Mouse (Mus musculus) neural tube, postnatal 0 days (tissue): ENCODE results near the gene Pklr. TPM values are rescaled to one million over a fixed set of nuclear protein-coding genes. Genes with fewer than 3 reads are reported as not detected.

Experiments used
- polyA plus RNA-seq: library from polyadenylated mRNA; unstranded; fragments of >200 nt; fragmentation: Nextera tagmentation; extraction: Ambion mirVana; gene quantifications from 2 replicates; pipeline ENCODE4 v1.2.1, GENCODE M21; 2015

The Pklr gene
- 0.05 and 0.23 TPM in 2 replicates for polyA plus RNA-seq

DNA sequence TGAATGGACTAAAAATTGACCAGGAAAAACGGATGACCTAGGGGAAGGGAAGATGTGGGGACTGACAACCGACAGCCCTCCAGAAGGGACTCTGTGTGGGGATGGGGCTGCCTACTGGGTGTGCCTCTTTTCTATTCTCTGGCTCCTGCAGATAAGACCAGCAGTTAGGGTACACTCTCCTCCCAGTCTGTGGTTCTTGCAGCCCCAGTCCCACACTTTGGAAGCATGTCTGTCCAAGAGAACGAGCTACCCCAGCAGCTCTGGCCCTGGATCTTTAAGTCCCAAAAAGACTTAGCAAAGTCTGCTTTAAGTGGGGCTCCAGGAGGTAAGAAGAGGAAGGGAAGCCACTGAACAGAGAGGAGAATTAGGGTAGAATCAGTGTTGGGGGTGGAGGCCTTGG is at the start of gene Pklr:
Pklr (plus strand) TSS at position 185 of the 400 bp plus-strand sequence.

GRCm38 (mm10) chr3:89093175-89093574 is 42.8 kb upstream of the Pklr start, which contains the start of gene Rusc1:
Gene Rusc1, minus strand, starts transcription at chr3:89093311.

GRCm38 (mm10) chr3:89100811-89101210 is 35.1 kb upstream of the Pklr start, which contains the start of gene Gm43738:
Gene Gm43738, minus strand, starts transcription at chr3:89101099.

DNA sequence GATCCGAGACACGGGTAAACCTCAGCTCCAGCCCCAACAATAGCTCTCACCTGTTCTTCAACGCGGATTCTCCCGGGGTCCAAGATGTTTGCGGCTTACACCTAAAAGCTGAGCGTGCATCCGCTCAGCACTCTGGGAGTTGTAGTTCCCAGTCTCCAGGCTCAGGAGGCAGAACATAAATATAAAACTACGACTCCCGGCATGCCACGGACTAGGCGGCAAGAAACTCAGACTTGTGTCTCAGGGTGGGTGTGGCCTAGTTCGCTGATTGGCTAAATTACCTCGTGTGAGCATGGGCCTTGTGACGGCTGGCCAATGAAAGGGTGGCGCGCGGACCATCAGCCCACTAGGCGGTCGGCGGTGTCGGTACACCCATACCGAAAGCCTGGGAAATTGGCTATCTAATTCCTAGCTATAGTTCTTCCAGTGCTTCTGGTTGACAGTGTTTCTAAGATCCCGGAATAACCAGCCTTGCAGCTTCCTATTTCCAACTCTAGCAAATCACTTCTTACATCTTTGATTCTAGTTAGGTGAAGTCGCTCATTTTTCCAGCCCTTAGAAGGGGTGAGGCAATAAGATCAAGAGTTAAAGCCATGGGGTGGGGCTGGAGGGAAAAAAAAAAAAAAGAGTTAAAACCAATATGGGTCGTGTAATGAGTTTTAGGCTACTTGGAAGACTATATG is 34.0 kb upstream of the Pklr start, which contains the start of gene Fdps:
Fdps (minus strand) TSS at position 148 of the 683 bp plus-strand sequence.

GRCm38 (mm10) chr3:89159616-89160344 is 23.8 kb downstream of the Pklr start, which contains the start of gene Hcn3:
Gene Hcn3, minus strand, starts transcription at chr3:89160196.

GRCm38 (mm10) chr3:89164506-89165267 is 28.7 kb downstream of the Pklr start, which contains the start of gene Clk2:
Gene Clk2, plus strand, starts transcription at chr3:89164795.

DNA sequence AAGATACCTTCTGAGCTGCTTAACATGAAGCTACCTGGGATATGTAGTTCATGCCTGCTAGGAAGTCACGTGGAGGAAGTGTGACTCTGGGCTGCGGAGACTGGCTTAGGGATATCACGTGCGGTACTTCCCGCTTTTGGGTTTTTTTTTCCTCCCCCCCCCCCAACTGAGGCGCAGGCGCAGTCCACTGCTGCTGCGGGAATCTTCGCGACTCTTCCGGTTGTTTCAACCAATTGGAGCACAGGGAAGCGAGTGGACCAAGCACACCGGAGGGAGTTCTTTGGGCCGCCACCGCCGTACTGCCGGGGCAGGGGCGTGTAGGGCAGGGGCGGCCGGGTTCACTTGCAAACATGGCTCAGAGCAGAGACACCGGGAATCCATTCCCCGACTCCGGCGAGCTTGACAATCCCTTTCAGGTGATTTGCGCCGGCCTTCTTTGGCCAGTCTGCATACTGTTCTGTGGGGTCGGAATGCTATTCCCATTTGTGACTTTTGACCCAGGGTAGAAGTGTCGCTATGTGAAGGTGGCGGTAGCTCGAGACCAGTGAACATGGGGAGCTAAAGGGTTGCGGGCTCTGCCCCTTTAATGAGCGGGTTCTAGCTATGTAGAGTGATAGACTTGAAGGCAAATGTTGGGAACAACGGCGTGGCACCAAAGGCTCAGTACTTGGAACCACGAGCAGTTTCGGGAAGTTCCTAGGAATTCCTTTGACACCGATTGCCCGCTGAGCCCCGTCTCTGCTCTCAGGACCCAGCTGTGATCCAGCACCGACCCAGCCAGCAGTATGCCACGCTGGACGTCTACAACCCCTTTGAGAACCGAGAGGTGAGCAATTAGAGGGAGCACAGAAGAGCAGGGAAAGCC is 41.5 kb downstream of the Pklr start, which contains the start of gene Scamp3:
Scamp3 (plus strand) TSS at position 232 of the 865 bp plus-strand sequence.

DNA sequence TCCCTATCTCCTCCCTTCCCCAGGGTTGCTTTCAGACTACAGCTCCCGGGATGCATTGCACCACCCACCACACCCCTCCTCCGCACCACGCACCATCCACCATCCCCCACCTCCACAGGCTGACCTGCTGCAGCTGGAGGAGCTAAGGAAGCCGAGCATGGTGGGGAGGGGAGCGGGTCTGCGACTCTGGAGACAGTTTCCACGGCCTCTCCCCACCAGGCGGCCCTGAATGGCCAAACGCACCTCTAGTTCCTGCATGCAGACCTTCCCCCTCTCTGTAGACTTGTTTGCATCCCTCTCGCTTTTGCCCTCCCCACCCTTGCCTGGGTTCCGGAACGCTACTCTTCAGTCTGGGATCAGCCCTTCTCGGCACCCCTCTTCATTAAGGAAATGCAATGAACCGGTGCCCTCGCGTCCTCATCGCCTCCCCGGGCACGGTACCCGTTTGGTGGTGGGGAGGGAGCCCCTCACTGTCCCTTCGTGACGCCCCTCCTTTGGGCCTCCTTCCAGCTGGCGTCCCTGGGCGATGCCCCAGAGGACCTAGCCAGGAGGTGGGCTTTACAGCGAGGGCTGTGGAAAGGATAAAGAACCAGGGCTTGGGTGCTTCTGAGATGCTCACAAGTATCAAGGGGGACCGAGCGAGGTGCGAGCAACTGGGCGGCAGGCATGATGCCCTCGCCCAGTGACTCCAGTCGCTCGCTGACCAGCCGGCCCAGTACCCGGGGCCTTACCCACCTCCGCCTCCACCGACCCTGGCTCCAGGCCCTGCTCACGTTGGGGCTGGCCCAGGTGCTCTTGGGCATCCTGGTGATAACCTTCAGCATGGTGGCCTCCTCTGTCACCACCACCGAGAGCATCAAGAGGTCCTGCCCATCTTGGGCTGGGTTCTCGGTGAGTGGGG is 47.4 kb downstream of the Pklr start, which contains the start of gene Fam189b:
Fam189b (plus strand) TSS at position 86 of the 901 bp plus-strand sequence.

Other genes with a start within 250 kb of the Pklr start
- 45.5 and 51.9 TPM in 2 replicates for gene Msto1, start 222.1 kb upstream of the Pklr start, polyA plus RNA-seq
- 15.8 and 17.1 TPM in 2 replicates for gene Ash1l, start 185.5 kb upstream of the Pklr start, polyA plus RNA-seq
- 118 and 128 TPM in 2 replicates for gene Dap3, start 185.0 kb upstream of the Pklr start, polyA plus RNA-seq
- 99.3 and 116 TPM in 2 replicates for gene Rusc1, start 42.8 kb upstream of the Pklr start, polyA plus RNA-seq
- not detected in 2 replicates for gene Gm43738, start 35.0 kb upstream of the Pklr start, polyA plus RNA-seq
- gene Fdps, start 34.2 kb upstream of the Pklr start, polyA plus RNA-seq: 365 and 386 TPM in 2 replicates
- 33.7 and 44.1 TPM in 2 replicates for gene Hcn3, start 24.1 kb downstream of the Pklr start, polyA plus RNA-seq
- gene Clk2, start 28.7 kb downstream of the Pklr start, polyA plus RNA-seq: 18.0 and 20.4 TPM in 2 replicates
- gene Scamp3, start 41.3 kb downstream of the Pklr start, polyA plus RNA-seq: 157 and 167 TPM in 2 replicates
- 32.2 and 35.7 TPM in 2 replicates for gene Fam189b, start 47.0 kb downstream of the Pklr start, polyA plus RNA-seq
- gene Gba, start 66.8 kb downstream of the Pklr start, polyA plus RNA-seq: 44.1 and 48.5 TPM in 2 replicates
- gene Thbs3, start 79.0 kb downstream of the Pklr start, polyA plus RNA-seq: 43.9 and 50.6 TPM in 2 replicates
- 160 and 167 TPM in 2 replicates for gene Mtx1, start 90.9 kb downstream of the Pklr start, polyA plus RNA-seq
- 0.67 and 1.2 TPM in 2 replicates for gene Muc1, start 92.9 kb downstream of the Pklr start, polyA plus RNA-seq
- gene Krtcap2, start 109.8 kb downstream of the Pklr start, polyA plus RNA-seq: 272 and 290 TPM in 2 replicates
- 48.0 and 58.9 TPM in 2 replicates for gene Trim46, start 110.2 kb downstream of the Pklr start, polyA plus RNA-seq
- 131 and 136 TPM in 2 replicates for gene Dpm3, start 123.2 kb downstream of the Pklr start, polyA plus RNA-seq
- gene Slc50a1, start 134.4 kb downstream of the Pklr start, polyA plus RNA-seq: 56.5 and 58.8 TPM in 2 replicates
- 7.1 and 9.8 TPM in 2 replicates for gene Efna1, start 145.0 kb downstream of the Pklr start, polyA plus RNA-seq
- gene Efna3, start 186.8 kb downstream of the Pklr start, polyA plus RNA-seq: 90.5 and 99.5 TPM in 2 replicates
- 2.2 and 2.3 TPM in 2 replicates for gene Efna4, start 201.9 kb downstream of the Pklr start, polyA plus RNA-seq
- 77.7 and 84.5 TPM in 2 replicates for gene Adam15, start 213.9 kb downstream of the Pklr start, polyA plus RNA-seq
- gene Dcst2, start 225.8 kb downstream of the Pklr start, polyA plus RNA-seq: 0.26 and 0.42 TPM in 2 replicates
- 1.4 and 1.6 TPM in 2 replicates for gene Dcst1, start 229.1 kb downstream of the Pklr start, polyA plus RNA-seq